Mouse (Mus musculus): ENCODE measurements at regions not wholly inside any gene's neighbourhood (a gene's known extent, or its start where the extent isn't known, plus 50 kb on each side); places are given as distances from the start of the nearest gene placed in this dataset.
"Not testable (repeated sequence)": the region's sequence is repeated elsewhere in the genome, so short reads cannot be mapped to it uniquely, and the experiment has no call there.

GRCm38 (mm10) chr1:47646681-47647080 lies 754.0 kb upstream of the Slc39a10 start:
- no peak for DNase-seq

GRCm38 (mm10) chr1:47606597-47606996 lies 713.9 kb upstream of the Slc39a10 start:
- no peak for DNase-seq

GRCm38 (mm10) chr1:47603989-47604360 lies 711.3 kb upstream of the Slc39a10 start:
- no peak for DNase-seq

- no peak for DNase-seq
Measured at GRCm38 (mm10) chr1:47603294-47603988, 710.8 kb upstream of the Slc39a10 start.

GRCm38 (mm10) chr1:47593641-47594040 lies 701.0 kb upstream of the Slc39a10 start:
- DNase-seq, result not testable (repeated sequence)

GRCm38 (mm10) chr1:47545606-47546005 lies 653.0 kb upstream of the Slc39a10 start:
- DNase-seq, result peak in 1 of 2 experiments; percentile 5

GRCm38 (mm10) chr1:47511426-47511825 lies 618.8 kb upstream of the Slc39a10 start:
- no peak for DNase-seq

GRCm38 (mm10) chr1:47507801-47508200 lies 615.1 kb upstream of the Slc39a10 start:
- no peak for DNase-seq

GRCm38 (mm10) chr1:47488581-47489204 lies 596.0 kb upstream of the Slc39a10 start:
- no peak for DNase-seq

- no peak for DNase-seq
Measured at GRCm38 (mm10) chr1:47486087-47486486, 593.4 kb upstream of the Slc39a10 start.

GRCm38 (mm10) chr1:47479059-47479458 lies 586.4 kb upstream of the Slc39a10 start:
- no peak for DNase-seq

- no peak for DNase-seq
Measured at GRCm38 (mm10) chr1:47466573-47467253, 574.1 kb upstream of the Slc39a10 start.

GRCm38 (mm10) chr1:47448737-47449489 lies 556.3 kb upstream of the Slc39a10 start:
- DNase-seq, result no peak

GRCm38 (mm10) chr1:47448070-47448469 lies 555.4 kb upstream of the Slc39a10 start:
- DNase-seq, result no peak

- no peak for DNase-seq
Measured at GRCm38 (mm10) chr1:47446021-47446420, 553.4 kb upstream of the Slc39a10 start.

- DNase-seq, result no peak
Measured at GRCm38 (mm10) chr1:47432829-47433228, 540.2 kb upstream of the Slc39a10 start.

GRCm38 (mm10) chr1:47405164-47405563 lies 512.5 kb upstream of the Slc39a10 start:
- DNase-seq, result no peak

GRCm38 (mm10) chr1:47386579-47386978 lies 493.9 kb upstream of the Slc39a10 start:
- no peak for DNase-seq

GRCm38 (mm10) chr1:47378795-47379194 lies 486.1 kb upstream of the Slc39a10 start:
- DNase-seq, result no peak

- no peak for DNase-seq
Measured at GRCm38 (mm10) chr1:47339718-47340439, 447.2 kb upstream of the Slc39a10 start.

- DNase-seq, result no peak
Measured at GRCm38 (mm10) chr1:47310572-47311075, 418.0 kb upstream of the Slc39a10 start.

- DNase-seq, result no peak
Measured at GRCm38 (mm10) chr1:47306961-47307360, 414.3 kb upstream of the Slc39a10 start.

Data from cerebellum, adult 18-20 months (tissue).